Mouse (Mus musculus): Measurements from ENCODE around the gene Mycl.

The Mycl gene

DNA sequence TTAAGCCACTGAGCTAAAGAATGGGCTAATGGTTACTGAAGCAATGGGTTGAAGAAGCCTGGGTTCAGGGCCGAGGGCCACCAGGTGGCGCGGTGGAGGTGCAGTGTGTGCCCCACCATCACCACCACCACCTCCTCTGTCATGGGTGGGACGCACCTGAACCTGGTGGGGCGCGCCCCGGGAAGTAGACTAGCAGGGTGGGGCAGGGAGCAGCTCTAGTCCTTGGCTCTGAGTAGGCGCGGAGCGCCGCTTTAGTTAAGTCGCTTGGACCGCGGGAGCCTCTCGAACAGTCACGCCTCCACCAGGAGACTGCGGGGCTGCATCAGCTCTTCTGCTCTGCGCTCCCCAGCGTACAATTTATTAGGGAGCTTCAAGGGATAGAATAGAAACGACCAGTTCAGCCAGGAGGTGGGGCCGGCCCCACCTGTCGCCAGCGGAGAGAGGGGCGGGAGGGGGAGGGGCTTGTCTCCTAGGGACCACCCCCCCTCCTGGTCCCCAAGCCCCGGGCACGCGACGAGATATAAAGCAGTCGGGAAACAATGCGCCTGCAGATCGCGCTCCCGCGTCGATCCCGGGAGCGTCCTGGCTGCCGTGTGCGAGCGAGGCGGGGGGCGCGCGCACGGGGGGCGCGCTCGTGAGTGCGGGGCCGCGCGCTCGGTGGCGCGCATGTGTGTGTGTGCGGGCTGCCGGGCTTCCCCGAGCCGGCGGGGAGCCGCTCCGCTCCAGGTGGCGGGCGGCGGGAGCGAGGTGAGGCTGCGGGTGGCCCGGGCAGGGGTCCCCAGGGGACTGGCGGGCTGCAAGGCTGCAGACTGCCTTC lies at the start of gene Mycl:
TSS of gene Mycl (plus strand) at position 249 of the 817 bp plus-strand sequence.
- DNase-seq (ENCODE audit: low spot score in 2 of 2), result peak; percentile 79 to 90

DNA sequence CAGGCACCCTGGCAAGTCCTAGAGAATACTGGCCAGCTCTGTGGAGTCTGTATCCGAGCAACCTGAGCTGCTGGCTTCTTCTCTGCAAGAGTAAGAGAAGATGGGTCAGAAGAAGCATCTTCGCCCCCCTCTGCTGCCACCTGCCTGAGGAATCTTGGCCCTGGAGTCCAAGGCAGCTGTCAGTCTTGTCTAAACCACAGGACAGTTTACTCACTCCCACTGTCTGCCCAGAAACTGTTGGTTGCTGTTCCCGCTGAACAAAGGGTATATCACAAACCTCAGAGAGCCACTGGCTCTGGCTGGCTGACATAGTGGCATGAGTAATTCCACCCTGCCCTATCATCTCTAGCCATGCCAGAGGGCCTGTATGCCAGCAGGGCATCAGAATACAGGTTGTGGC lies 48.2 kb upstream of the Mycl start:
- no peak for DNase-seq (ENCODE audit: low spot score in 2 of 2)

DNA sequence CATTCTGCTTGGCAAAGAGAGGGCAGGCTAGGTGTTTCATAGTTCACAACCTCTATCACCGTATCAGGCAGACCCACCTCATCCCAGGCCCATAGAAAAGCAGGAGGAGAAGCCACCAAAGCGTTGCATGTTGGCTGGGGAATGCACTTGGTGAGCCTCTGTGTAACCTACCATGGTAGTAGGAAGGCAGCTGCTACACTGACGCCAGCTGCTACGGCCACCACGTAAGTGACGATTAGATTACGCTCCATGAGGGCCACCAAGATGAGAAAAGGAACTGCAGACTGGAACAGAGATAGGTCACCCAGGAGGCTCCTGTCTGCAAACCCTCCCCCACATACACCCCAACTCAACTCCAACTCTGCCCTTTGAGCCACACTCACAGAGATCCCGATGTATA lies 46.4 kb upstream of the Mycl start:
- no peak for DNase-seq (ENCODE audit: low spot score in 2 of 2)

DNA sequence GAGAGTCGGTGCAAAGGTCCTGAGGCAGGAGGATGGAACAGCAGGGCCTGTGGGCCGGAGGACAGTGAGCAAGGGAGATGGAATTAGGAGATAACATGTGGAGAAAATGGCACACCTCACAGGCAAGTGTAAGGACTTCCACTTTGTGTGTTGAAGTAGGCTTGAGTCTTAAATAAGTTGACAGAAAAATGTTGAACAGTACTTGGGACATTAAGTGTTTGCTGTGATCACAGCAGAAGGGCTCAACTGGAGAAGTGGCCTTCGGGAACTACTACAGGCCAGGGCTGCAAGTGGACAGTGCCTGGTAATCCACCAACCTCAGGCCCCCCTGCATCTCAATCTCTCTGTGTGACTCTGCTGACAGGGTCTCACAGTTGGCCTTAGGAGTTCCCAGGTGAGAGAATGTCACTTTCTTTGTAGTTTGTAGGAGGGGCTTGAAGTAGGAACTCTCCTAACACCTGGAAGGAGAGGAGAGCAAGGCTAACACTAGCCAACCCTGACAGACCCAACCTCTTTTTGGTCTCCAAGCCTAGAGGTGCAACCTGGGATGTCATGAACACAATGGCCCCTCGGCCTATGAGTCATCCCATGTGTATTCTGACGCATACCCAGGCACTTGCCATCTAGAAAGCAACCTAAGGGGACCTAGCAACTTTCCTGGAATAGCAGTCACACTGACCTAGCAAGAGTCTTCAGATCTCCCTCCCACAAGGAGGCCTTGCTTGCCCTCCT lies 40.6 kb upstream of the Mycl start:
- no peak for DNase-seq (ENCODE audit: low spot score in 2 of 2)

DNA sequence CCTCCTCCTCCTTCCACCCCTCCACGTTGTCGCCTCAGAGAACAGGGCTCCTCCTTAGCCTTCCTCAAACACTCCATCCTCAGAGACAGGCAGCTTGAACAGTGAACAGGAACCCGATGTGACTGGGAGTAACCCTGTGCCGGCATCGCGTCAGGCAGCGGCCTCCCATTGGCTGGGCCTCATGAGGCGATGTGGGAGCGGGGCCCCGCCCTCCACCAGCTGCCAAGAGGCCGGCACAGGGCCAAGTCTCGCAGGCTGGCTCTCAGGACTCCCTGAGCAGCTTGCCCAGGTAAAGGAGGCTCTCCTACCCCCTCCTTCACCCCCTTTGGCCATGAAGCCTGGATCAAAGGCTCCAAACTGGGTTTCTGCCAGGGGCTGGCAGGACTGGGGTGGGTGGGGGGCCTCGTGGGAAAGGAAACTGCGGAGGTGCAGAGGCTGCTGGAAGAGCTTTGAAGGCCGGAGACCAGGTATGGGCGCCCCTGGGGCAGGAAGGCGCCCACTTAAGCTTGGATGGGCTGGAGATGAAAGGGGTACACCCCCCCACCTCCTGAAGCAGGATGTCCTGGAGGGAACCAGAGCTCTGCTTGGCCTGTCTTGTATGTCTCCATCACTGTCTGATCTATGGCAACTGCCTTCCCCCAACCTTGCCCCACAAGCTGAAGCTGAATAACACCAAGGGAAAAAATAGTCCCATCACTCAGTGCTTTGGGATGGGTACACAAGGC lies 39.9 kb upstream of the Mycl start:
- peak; percentile 81 to 84 for DNase-seq (ENCODE audit: low spot score in 2 of 2)

DNA sequence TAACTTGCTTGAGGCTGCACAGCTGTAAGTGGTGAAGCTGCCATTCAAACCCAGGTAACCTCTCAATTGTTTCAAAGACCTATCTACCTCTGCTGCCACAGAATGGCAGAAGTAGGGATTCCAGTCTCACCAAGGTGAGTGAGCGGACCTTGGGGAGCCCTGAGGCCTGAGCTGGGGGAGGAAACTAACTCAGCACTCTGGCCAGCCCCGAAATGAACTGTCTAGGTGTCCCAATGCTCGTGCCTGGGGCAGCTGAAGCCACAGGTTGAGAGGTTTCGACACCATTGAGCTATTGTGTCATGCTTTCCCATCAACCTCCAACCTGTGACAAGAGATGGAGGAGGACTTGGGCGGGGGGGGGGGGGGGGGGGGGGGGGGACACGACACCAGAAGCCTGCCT lies 39.2 kb upstream of the Mycl start:
- no peak for DNase-seq (ENCODE audit: low spot score in 2 of 2)

DNA sequence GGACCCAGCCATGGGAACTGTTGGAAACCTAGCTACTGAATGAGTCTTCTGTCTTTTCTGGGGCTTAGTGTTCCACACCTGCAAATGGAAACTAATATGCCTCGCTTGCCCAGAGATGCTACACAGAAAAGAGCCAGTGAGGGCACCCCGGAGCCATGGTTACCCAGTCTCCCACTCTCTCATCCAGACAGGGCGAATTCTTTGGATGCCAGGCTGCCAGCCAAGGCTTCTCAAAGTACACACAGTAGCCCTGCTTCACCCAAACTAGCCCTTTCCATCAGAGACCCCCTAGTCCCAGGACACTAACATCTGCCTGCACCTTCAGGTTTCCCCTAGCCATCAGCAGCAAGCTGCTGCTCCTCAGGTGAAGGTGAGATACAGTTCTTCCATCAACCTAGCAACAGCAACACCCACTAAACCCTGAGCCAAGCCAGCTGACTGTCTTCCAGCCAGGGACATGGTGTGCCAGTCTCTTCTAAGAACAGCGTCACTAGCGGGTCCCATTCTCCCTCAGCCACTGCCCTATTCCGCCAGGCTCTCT lies 36.9 kb upstream of the Mycl start:
- DNase-seq (ENCODE audit: low spot score in 2 of 2), result no peak

DNA sequence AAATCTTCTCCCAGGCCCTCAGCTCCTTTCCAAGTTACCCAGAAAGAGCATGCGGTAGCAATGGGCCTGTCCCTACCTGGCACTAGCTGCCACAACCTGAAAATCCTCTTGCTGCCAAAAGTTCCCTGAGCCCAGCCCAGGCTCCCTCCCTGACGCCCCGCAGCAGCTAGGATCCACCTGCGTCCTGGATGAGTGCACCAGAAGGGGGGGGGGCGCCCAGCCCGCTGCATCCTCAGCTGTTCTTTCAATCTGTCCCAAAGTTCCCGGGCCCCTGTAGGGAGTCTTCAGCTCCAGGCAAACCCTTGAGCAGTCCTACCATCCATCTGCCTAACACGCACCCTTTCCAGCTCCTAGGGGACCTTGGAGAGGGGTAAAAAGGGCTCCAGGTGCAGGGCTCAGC lies 35.6 kb upstream of the Mycl start:
- DNase-seq (ENCODE audit: low spot score in 2 of 2), result no peak

DNA sequence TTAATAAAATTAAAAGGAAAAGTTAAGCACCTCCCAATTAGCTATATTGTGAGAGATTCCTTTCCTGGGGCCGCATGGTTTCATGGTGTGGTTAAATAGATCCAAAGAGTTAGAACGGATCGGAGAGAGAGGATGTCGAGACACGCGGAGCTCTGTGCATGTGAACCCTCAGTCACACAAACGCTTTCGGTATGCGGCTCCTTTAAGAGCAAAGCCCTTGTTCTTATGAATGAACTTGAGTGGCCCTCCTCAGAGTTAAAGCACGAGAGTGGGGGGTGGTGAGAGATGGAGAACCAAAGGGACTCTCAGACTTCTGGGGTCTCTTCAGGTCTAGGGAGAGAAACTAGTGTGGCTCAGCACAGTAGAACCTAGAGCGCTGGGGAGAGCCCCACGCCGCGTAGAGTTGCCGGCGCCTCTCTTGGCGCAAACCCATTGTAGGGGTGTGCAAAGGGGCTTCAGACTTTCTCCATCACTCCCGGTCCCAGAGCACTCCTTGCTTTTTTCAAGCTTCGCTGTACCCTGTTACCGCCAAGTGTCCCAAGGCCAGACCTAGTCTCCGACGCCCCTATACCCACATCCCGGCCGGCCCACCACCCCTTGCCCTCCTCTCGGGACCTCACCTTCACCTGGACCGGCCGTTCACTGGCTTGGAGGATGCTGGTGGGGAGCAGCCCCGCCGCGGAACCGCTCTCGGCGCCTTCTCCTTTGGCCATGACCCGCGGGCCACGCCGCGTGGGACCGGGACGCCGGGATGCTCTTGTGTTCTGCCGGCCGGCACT lies 34.9 kb upstream of the Mycl start:
- DNase-seq (ENCODE audit: low spot score in 2 of 2), result no peak

DNA sequence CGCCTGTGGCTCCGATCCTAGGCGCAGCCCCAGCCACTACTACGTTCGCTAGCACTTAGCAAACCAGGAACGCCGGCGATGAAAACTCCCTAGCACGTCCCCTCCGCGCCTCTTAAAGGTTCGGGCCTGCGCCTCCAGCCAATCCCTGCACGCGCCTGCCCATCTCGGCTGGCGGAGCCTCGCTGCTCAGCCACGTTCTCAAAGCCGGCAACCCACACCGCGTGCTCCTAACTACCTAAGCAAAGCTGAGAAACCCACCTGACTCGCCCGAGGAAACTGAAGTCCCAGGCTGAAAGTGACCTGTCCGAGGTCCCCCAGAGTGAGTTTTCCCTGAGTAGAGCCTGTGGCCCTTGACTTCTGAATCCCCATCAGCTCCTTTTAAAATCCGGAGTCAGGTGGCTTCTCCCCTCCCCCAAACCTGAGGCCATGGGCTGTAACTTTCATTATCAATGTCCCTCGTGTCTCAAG lies 34.3 kb upstream of the Mycl start, which contains the start of gene Mfsd2a:
TSS of gene Mfsd2a (minus strand) at position 89 of the 468 bp plus-strand sequence.
- peak in 1 of 2 experiments; percentile 54 for DNase-seq (ENCODE audit: low spot score in 2 of 2)

DNA sequence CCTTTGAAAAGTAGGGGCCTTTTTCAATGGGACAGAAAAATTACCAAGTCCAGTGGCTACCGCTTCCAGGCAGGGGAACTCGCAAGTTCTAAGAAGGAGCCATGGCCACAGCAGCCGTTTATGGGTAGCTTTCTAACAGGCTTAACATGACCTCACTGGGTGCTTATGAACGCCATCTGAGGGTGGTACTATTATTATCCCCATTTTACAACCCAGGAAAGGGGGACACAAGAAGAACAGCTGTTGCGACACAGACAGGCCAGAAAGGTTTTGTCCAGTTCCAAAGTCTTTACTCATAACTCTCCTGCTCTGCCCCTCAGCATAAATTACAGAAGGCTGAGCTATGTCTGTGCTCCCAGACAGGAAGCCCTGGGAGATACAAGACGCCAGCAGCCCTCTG lies 33.9 kb upstream of the Mycl start:
- no peak for DNase-seq (ENCODE audit: low spot score in 2 of 2)

DNA sequence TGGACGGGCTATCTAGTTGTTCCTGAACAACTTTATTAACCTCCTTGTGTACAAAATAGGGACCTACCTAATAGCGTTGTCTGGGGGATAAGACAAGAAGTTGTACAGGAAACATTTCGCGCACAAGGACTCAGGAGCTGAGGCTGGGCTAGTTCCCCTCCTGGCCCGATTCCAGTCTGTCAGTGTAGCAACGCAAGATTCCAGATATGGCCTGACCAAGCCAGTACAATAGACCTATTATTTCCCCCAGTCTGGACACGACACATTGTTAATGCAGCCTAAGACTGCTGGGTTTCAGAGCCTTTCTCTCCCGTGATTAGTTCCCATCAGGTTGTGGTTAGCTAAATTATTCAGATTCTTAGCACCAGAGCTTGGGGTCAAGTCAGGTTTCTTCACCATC lies 32.7 kb upstream of the Mycl start:
- DNase-seq (ENCODE audit: low spot score in 2 of 2), result no peak

DNA sequence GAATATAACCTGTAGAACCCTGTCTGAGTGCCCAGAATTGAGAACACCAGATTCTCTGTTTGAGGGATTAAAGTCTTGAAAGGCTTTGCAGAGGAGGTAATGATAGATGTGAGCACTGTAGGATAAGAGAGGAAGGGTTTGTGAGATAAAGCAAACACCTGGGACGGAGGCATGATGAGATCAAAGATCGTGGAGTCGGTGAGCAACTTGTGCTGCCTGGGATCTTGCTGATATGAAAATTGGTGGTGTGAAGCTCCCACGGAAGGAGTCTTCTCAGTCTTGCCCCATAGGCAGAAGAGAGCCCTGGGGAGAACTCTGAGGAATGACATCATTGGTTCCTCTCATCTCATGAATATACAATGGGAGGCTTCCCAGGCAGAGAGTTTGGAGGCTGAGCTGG lies 27.3 kb upstream of the Mycl start:
- DNase-seq (ENCODE audit: low spot score in 2 of 2), result no peak

DNA sequence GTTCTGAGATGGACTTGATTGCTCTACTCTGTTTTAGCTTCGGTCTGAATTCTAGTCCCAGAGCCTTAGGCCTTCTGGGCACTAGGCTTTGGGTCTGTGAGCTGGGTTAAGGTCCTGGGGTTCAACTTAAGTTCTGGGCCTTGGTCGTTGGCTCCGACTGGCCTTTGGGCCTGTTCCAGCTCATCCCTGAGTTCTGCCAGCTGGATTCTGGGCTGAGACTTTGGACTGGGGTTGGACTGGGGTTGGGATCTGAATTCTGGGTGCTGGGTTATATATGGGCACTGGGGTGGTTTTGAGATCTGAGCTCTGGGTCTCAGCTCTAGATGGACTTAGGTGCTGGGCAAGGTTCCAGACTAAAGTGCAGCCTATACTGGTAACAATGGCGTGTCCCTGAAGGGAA lies 24.3 kb upstream of the Mycl start:
- DNase-seq (ENCODE audit: low spot score in 2 of 2), result no peak

DNA sequence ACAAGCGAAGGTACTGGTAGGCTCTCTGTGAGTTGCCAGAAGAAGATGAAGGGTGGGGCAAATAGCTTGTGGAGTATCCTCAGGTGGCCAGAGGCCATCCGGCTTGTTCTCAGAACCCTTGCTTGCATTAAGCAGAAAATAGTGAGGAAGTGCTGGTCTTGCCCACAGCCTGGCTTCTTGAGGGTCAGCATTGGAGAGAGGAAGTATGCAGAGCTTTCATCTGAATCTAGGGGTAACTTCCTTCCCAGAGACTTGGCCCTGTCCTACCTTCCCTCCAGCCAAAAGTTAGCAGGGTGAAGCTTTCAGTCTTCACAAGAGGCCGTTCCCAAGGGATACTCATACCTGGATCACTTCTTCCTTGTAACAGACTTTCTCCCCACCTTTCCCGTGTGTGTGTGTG lies 23.8 kb upstream of the Mycl start:
- DNase-seq (ENCODE audit: low spot score in 2 of 2), result no peak

DNA sequence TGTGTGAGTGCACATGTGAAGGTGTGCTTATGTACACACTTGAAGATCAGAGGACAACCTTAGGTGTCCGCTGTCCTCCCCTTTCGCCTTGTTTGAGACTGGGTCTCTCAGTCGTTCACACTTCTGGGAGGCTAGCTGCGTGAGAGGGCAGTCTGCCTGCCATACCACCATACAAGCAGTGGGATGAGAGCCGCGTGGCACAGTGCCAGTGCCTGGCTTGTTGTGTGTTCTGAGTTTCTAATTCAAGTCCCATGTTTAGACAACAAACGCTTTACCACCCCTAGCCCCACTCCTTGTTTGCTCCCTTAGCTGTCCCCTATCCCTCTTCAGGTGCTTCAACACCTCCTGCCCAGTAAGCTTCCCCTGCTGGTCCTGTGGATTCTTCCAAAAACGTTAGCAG lies 23.4 kb upstream of the Mycl start:
- DNase-seq (ENCODE audit: low spot score in 2 of 2), result no peak

DNA sequence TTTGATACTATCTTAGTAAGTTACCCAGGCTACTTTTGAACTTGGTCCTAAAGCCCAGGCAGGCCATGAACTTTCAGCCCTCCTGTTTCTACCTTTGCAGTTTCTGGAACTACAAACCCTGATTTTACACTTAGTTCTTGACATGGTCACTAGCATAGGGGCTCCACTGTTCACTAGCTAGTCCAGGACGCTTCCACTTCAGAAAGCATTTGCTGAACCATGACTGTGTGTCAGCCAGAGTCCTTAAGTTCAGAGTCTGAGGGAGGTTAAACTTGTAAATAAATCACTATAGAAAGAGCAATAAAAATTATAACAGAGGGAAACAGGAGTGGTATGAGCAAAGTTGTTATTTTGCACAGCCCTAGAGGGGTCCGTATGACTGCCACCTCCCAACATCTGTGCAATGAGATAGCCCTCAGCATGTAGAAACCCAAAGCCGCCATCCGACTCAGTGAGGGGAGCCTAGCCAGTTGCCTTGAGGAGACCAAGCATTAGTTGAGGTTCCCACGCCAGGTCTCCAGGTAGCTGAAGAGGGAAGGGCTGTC lies 20.4 kb upstream of the Mycl start:
- DNase-seq (ENCODE audit: low spot score in 2 of 2), result no peak

DNA sequence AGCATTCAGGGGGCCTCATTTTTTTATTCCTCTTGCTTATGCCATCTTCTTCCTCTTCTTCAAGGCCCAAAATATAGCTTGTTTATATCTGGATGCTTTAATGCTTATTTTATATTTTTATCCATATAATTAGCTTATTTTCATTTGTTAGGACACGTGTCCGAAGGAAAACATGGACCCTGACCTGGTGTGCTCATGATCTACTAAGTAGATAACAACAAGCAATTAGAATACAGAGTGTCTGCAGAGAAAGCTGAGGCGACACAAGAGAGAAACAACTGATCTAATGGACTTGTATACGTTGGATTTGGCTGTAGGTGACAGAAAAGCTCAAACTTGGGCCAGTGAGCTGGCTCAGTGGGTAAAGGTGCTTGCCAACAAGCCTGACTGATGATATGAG lies 18.6 kb upstream of the Mycl start:
- no peak for DNase-seq (ENCODE audit: low spot score in 2 of 2)

DNA sequence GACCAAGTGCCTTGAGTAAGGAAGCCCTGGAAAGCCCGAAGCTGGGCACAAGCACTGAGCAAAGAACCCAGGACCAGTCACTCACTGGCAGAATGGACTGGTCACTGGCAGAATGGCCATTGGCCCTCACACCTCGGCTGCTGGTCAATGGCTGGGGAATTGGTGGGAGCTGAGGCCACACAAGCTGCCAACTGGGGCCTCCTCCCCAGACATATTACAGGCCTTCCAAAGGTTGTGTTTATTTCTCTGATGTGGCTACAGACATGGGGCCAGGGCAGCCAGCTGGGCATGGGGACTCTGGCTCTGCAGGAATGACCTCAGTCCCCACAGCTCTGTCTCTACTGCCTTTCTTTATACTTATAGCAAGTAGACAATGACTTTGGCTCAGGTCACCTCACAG lies 16.6 kb upstream of the Mycl start:
- no peak for DNase-seq (ENCODE audit: low spot score in 2 of 2)

DNA sequence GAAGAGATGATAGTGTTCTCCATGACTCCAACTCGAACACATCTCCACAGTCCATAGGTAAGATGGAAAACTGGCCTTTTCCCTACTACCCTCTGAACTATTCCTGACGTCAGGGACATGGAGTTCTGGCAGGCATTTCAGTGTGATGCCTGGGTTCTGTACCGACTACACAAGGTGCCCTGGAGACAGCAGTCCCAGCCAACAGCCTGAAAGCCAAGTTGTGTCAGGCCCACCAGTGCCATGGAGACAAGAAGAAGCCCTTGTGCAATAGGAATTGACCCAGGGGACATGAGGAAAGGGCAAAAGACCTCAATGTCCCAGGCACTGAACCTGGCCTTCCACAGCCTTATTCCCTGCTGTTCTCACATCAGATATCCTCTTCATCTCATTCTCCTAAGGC lies 15.6 kb upstream of the Mycl start:
- no peak for DNase-seq (ENCODE audit: low spot score in 2 of 2)

DNA sequence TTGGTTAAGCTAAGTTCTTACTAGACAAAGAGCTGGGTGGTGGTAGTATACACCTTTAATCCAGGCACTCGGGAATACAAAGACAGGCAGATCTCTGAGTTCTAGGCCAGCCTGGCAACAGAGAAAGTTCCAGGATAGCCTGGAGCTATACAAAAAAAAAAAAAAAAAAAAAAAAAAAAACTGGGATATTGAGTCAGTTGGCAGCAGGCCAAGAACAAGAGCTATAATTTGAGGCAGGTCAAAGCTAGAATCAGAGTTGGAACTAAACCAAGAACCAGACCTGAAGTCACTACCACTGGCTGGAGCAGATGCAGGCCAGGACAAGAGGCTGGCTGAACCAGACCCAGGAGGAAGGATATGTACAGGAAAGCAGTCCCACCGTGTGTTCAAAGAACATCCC lies 14.8 kb upstream of the Mycl start:
- DNase-seq (ENCODE audit: low spot score in 2 of 2), result peak in 1 of 2 experiments; percentile 34

All from urinary bladder, adult 18-20 months (tissue).